Mouse (Mus musculus): ENCODE measurements around the gene Nemp1. TPM values are rescaled to one million over a fixed set of nuclear protein-coding genes. Genes with fewer than 3 reads are reported as not detected.
A peak's percentile ranks its signal among the peaks of the same experiment; 100 is the strongest.
"Not testable (repeated sequence)": the region's sequence is repeated elsewhere in the genome, so short reads cannot be mapped to it uniquely, and the experiment has no call there.

Nemp1 gene
- polyA plus RNA-seq, 1 experiment from 2014 or later: 6.7 TPM

DNA sequence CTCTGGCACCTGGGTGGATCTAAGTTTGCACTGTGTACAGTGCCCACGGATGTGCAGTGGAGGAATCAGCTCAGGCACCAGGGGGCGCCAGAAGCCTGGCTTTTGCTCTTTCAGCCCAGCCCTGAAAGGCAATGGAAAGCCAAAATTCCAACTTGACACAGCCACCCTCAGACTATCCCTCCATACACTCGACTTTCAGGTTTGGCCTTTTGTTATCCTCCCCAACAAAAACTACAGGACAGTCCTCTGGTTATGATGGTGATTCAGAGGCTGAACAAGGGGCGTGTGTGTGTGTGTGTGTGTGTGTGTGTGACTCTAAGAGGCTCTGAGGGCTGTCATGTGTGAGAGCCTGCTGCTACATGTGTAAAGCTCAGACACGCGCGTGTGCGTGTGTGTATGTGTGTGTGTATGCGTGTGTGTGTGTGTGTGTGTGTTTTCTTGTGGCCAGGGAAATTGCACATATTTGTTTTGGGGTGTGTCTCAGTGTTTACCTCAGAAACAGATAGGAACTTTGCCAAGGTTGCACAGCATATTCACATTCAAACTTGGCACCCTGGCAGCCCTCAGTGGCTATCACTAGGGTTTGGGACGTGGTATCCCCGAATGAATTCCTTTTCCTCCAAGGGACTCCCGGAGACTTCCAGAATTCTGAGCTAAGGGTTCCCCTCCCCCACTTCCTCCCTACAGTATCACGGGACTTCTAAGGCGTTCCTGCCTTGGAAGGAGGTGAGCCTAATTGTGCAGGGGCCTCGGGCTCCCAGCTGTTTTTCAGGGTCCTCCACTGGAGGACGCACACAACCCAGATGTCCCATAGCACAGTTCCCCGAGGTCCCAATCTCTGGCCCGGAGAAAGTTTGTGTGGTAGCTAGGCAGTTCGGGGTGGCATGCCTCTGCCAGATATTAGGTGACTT, 24.6 kb upstream of the Nemp1 start:
- Histone ChIP-seq H3K27me3 (ENCODE audit: control insufficient read depth, insufficient read depth, low read length) (no peaks in the 10 kb centered on the region), H3K4me3 (ENCODE audit: low read depth, low read length) (peak overlapping the region; percentile 69), H3K4me1 (ENCODE audit: control insufficient read depth, insufficient read depth, low read length) (peaks cover 12% of the 10 kb centered on the region), H3K27ac (ENCODE audit: low read depth, low read length) (peak overlapping the region; percentile 91), H3K9me3 (replicated peaks; ENCODE audit: control insufficient read depth, low read length) (no peaks in the 10 kb centered on the region), H3K9ac (ENCODE audit: low read depth, low read length) (peak overlapping the region; percentile 86), H3K4me2 (peak overlapping the region; percentile 94), H3K36me3 (ENCODE audit: control insufficient read depth, insufficient read depth, low read length) (no peaks in the 10 kb centered on the region)
- peak; percentile 64 for ATAC-seq (replicated peaks; ENCODE audit: insufficient number of reproducible peaks, low FRiP score, low TSS enrichment)
- WGBS (ENCODE audit: insufficient replicate concordance): 7% methylated on average over 19 of the region's 19 CpGs

DNA sequence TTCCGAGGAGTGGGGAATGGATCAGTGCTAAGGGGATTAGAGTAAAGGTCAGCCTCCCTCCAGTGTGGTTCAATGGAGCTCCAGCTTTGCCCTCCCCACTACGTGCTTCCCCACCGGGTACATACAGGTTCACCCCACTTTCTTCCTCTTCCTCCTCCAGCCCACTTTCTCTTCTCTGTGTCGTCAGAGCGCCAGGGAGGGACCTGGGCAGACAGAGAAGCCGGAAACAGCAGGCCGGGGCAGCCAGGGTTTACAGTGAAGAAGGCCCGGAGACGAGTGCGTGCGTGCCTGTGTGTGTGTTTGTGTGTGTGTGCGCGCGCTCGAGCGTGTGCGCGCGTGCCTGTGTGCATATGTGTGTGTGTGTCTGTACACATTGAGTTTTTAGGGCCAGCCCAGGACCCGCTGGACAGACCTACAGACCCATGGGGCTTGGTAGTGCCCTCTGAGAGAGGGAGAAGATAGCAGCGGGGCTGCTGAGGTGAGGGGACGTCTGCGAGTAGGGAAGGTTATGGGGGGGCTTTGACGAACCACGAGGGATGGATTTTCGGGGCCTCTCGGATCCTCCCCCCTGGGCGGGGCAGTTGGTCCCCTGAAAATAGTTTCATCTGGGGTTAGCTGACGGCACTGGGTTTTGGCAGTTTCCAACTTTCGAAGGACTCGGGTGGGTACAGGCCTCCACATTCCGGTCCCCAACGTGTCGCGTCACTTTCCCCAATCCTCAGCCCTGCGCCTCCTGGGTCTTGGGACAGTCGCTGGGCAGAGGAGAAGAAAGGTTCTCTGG, 23.7 kb upstream of the Nemp1 start, which contains the start of gene Stat6:
Gene Stat6 (plus strand): TSS at position 215 of the 781 bp plus-strand sequence.
- Histone ChIP-seq H3K36me3 (ENCODE audit: control insufficient read depth, insufficient read depth, low read length) (no peaks in the 10 kb centered on the region), H3K4me2 (peak within 1 kb of the TSS; percentile 94), H3K4me3 (ENCODE audit: low read depth, low read length) (peak within 1 kb of the TSS; percentile 69), H3K9me3 (replicated peaks; ENCODE audit: control insufficient read depth, low read length) (no peaks in the 10 kb centered on the region), H3K4me1 (ENCODE audit: control insufficient read depth, insufficient read depth, low read length) (peaks cover 12% of the 10 kb centered on the region), H3K27me3 (ENCODE audit: control insufficient read depth, insufficient read depth, low read length) (no peaks in the 10 kb centered on the region), H3K27ac (ENCODE audit: low read depth, low read length) (peak within 1 kb of the TSS; percentile 91), H3K9ac (ENCODE audit: low read depth, low read length) (peak within 1 kb of the TSS; percentile 86)
- 3% methylated on average over 36 of the region's 37 CpGs for WGBS (ENCODE audit: insufficient replicate concordance)
- peak; percentile 61 for ATAC-seq (replicated peaks; ENCODE audit: insufficient number of reproducible peaks, low FRiP score, low TSS enrichment)

DNA sequence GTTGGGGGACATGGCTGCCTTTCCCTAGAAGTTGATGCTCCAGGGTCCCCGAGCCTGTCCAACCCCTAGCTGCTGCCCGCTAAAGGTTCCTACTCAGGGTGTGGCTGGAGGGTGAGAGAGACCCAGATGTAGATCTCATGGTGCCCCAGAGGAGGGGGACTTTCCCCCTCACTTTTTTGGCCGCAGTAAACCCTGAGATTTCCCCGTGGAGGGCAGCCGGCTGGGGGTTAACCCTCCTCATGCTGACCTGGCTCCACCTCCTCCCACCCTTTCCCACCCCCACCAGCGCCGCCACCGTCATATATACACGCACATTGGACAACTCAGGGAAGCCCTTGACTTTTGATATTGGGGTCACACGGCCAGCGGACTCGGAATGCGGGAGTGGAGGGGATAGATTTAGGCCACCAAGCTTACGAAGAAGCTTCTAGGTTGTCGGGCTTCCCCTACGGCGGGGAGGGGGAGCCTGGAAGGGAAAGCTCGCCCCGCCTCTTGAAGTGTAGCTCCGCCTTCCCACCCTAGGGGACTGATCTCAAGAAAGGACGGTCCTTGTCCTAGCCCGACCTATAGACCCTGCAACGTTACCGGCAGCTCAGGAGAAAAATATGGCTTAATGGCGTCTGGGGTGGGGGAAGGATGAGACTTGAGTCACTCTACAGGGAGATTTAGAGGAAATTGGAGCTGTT, 23.0 kb upstream of the Nemp1 start:
- Histone ChIP-seq H3K36me3 (ENCODE audit: control insufficient read depth, insufficient read depth, low read length) (no peaks in the 10 kb centered on the region), H3K27ac (ENCODE audit: low read depth, low read length) (peak overlapping the region; percentile 91), H3K4me2 (peak overlapping the region; percentile 94), H3K4me1 (ENCODE audit: control insufficient read depth, insufficient read depth, low read length) (peaks cover 12% of the 10 kb centered on the region), H3K4me3 (ENCODE audit: low read depth, low read length) (peak overlapping the region; percentile 69), H3K9me3 (replicated peaks; ENCODE audit: control insufficient read depth, low read length) (no peaks in the 10 kb centered on the region), H3K9ac (ENCODE audit: low read depth, low read length) (peak overlapping the region; percentile 86), H3K27me3 (ENCODE audit: control insufficient read depth, insufficient read depth, low read length) (no peaks in the 10 kb centered on the region)
- peak; percentile 77 for ATAC-seq (replicated peaks; ENCODE audit: insufficient number of reproducible peaks, low FRiP score, low TSS enrichment)
- WGBS (ENCODE audit: insufficient replicate concordance): 1% methylated on average over 25 of the region's 25 CpGs

DNA sequence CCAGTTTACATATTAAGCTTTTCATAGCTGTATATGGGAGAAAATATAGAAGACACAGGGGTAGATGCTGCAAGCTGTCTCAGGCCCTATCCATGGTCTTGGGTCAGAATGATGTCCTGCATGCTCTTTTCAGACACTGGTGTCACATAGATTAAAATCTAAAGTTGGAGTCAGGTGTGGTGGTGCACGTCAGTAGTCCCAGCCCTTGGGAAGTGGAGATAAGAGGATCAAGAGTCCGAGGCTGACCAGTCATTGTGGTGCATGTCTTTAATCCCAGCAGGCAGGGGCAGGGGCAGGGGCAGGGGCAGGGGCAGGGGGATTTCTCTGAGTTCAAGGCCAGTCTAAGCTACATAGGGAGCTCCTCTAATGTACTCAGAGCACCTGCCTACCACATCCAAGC, 20.9 kb upstream of the Nemp1 start:
- Histone ChIP-seq H3K27me3 (ENCODE audit: control insufficient read depth, insufficient read depth, low read length) (no peaks in the 10 kb centered on the region), H3K36me3 (ENCODE audit: control insufficient read depth, insufficient read depth, low read length) (peaks cover under 1% of the 10 kb centered on the region), H3K4me2 (no peak overlapping the region), H3K9ac (ENCODE audit: low read depth, low read length) (no peak overlapping the region), H3K9me3 (replicated peaks; ENCODE audit: control insufficient read depth, low read length) (no peaks in the 10 kb centered on the region), H3K27ac (ENCODE audit: low read depth, low read length) (no peak overlapping the region), H3K4me1 (ENCODE audit: control insufficient read depth, insufficient read depth, low read length) (peaks cover 12% of the 10 kb centered on the region), H3K4me3 (ENCODE audit: low read depth, low read length) (no peak overlapping the region)
- ATAC-seq (replicated peaks; ENCODE audit: insufficient number of reproducible peaks, low FRiP score, low TSS enrichment): no peak
- WGBS (ENCODE audit: insufficient replicate concordance): 44% methylated on average over 2 of the region's 2 CpGs

DNA sequence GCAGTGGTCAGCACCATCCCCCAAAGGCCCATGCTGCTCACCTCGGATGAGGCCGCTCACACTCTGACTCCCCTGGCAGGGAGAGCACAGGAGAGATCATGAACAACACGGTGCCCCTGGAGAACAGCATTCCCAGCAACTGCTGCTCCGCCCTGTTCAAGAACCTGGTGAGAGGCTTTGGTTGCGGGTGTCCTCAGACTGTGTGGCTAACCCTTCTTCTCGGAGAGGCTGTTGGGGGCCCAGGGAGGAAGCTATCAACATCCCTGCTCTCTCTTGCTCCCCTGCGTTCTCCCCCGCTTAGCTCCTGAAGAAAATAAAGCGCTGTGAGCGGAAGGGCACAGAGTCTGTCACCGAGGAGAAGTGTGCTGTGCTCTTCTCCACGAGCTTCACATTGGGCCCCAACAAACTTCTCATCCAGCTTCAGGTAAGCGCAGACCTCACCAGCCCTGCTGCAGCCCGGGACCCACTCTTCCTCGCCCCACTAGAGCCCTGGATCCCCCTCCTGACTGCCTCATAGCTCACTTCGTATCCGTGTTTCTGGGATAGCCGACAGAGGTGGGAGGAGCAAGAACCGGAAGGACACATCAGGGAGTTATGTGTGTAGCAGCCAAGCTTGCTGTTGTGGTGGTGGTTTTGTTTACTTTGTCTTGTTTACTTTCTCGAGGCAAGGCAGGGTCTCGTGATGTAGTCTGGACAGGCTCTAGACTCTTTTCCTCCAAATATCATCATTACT, 13.6 kb upstream of the Nemp1 start:
- Histone ChIP-seq H3K4me2 (no peak overlapping the region), H3K4me3 (ENCODE audit: low read depth, low read length) (peak overlapping the region; percentile 14; the same call in 1 of the 2 replicates), H3K9ac (ENCODE audit: low read depth, low read length) (no peak overlapping the region), H3K27ac (ENCODE audit: low read depth, low read length) (no peak overlapping the region), H3K36me3 (ENCODE audit: control insufficient read depth, insufficient read depth, low read length) (peaks cover 16% of the 10 kb centered on the region), H3K4me1 (ENCODE audit: control insufficient read depth, insufficient read depth, low read length) (peaks cover 3% of the 10 kb centered on the region), H3K9me3 (replicated peaks; ENCODE audit: control insufficient read depth, low read length) (no peaks in the 10 kb centered on the region), H3K27me3 (ENCODE audit: control insufficient read depth, insufficient read depth, low read length) (no peaks in the 10 kb centered on the region)
- WGBS (ENCODE audit: insufficient replicate concordance): 37% methylated on average over 21 of the region's 21 CpGs
- no peak for ATAC-seq (replicated peaks; ENCODE audit: insufficient number of reproducible peaks, low FRiP score, low TSS enrichment)

DNA sequence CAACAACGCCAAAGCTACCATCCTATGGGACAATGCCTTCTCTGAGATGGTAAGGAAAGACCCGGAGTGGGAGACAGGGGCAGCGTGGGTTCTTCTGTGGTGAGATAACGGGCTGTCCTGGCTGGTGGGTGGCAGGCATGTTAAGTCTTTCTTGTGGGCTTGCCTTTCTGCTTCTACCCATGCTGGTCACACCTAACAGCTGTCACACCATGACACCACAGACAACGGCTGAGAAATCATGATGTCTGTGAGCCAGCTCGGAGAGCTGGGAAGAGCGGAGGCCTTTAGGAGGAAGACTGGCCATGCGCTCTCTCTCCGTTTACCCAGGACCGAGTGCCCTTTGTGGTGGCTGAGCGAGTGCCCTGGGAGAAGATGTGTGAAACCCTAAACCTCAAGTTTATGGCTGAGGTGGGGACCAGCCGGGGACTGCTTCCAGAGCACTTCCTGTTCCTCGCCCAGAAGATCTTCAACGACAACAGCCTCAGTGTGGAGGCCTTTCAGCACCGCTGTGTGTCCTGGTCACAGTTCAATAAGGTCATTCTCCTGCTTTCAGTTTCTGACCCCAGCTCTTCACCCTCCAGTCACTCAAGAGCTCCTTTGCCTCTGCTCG, 11.6 kb upstream of the Nemp1 start:
- Histone ChIP-seq H3K4me2 (no peak overlapping the region), H3K36me3 (ENCODE audit: control insufficient read depth, insufficient read depth, low read length) (peaks cover 16% of the 10 kb centered on the region), H3K9ac (ENCODE audit: low read depth, low read length) (no peak overlapping the region), H3K9me3 (replicated peaks; ENCODE audit: control insufficient read depth, low read length) (no peaks in the 10 kb centered on the region), H3K27ac (ENCODE audit: low read depth, low read length) (no peak overlapping the region), H3K4me3 (ENCODE audit: low read depth, low read length) (no peak overlapping the region), H3K4me1 (ENCODE audit: control insufficient read depth, insufficient read depth, low read length) (peaks cover 3% of the 10 kb centered on the region), H3K27me3 (ENCODE audit: control insufficient read depth, insufficient read depth, low read length) (no peaks in the 10 kb centered on the region)
- no peak for ATAC-seq (replicated peaks; ENCODE audit: insufficient number of reproducible peaks, low FRiP score, low TSS enrichment)
- WGBS (ENCODE audit: insufficient replicate concordance): 73% methylated on average over 16 of the region's 16 CpGs

DNA sequence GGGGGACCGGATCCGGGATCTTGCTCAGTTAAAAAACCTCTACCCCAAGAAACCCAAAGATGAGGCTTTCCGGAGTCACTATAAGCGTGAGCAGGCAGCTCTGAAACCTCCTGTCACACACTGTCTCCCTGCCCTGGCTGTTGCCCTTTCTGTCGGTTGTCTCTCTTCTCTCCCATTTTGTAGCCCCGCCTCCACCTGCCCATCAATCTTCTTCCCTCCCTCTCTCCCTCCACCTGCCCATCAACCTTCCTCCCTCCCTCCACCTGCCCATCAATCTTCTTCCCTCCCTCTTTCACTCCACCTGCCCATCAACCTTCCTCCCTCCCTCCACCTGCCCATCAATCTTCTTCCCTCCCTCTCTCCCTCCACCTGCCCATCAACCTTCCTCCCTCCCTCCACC, 9.1 kb upstream of the Nemp1 start:
- WGBS (ENCODE audit: insufficient replicate concordance): 42% methylated on average over 6 of the region's 6 CpGs
- ATAC-seq (replicated peaks; ENCODE audit: insufficient number of reproducible peaks, low FRiP score, low TSS enrichment); H3K27ac ChIP-seq (ENCODE audit: low read depth, low read length): not testable (repeated sequence)

More for the DNA sequence above, 9.1 kb upstream of the Nemp1 start:
- H3K4me3 ChIP-seq (ENCODE audit: low read depth, low read length); H3K9me3 ChIP-seq (replicated peaks; ENCODE audit: control insufficient read depth, low read length); H3K27me3 ChIP-seq (ENCODE audit: control insufficient read depth, insufficient read depth, low read length); H3K9ac ChIP-seq (ENCODE audit: low read depth, low read length); H3K4me2 ChIP-seq; H3K36me3 ChIP-seq (ENCODE audit: control insufficient read depth, insufficient read depth, low read length): not testable (repeated sequence)
- peaks cover 24% of the 10 kb centered on the region for H3K4me1 ChIP-seq (ENCODE audit: control insufficient read depth, insufficient read depth, low read length)
